Mouse (Mus musculus) embryo, embryonic 11 days (tissue): Measurements from ENCODE around the gene Syne1.

ENCODE experiments used
- DNase-seq: peaks from one replicate; pipeline ENCODE4 v3.0.0-alpha.2; 2015

Syne1 gene

GRCm38 (mm10) chr10:5288716-5289574 is 262.3 kb downstream of the Syne1 start:
- DNase-seq, result peak; percentile 80

- no peak for DNase-seq
Observed at GRCm38 (mm10) chr10:5288262-5288661, 263.0 kb downstream of the Syne1 start.

DNA sequence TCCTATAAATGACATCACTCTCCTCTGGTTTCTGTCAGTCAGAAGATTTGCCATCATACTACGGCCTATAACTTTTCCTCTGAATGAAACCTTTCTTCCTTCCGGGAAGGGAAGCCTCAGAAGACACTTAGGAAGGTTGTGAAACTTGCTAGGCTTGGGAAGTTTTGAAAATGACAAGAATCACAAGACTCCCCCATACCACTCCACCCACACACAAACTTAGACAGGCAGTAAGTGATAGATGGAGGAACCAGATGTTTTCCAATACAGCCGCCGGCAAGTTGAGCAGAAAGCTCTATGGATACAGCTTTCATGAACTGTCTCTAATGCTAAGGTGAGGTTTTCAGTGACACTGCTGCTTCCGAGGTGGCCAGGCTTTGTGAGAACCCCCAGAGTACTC is 275.5 kb downstream of the Syne1 start:
- DNase-seq, result no peak

DNA sequence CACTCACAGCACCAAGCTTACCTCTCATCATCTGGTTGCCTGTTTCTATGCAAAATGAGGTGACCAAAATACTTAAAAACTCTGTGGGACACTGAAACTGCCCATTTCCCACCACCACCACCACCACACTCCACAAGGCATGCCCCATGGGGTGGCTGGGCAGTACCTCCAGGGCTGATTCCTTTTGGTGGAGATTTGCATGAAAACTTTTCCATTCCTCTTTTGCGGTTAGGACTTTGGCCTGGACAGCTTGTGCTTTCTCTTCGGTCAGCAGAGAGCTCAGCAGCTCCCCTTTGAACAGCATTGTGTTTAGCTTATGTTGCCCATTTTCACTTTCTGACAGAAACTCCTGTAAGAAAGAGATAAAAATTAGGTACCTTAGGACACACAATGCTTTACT is 280.6 kb downstream of the Syne1 start:
- no peak for DNase-seq

DNA sequence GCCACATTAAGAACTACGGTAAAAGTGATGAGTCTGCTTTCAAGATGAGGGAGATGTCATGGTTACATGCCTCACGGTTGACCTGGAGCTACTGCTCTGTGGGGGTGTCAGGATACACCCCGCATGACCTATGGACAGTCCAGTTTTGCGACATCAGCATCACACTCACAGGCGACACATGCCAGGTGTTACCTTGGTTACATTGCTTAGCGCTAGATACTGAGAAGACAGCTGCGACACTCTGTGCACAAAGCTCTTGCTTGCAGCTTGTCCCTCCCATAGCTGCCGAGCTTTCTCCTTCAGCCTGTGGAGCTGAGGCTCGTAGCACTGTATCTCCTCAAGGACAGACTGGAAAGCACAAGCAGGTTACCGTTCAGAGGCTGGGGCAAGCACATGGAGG is 286.9 kb downstream of the Syne1 start:
- no peak for DNase-seq

GRCm38 (mm10) chr10:5262636-5263035 is 288.6 kb downstream of the Syne1 start:
- DNase-seq, result no peak

GRCm38 (mm10) chr10:5256686-5257085 is 294.6 kb downstream of the Syne1 start:
- no peak for DNase-seq

DNA sequence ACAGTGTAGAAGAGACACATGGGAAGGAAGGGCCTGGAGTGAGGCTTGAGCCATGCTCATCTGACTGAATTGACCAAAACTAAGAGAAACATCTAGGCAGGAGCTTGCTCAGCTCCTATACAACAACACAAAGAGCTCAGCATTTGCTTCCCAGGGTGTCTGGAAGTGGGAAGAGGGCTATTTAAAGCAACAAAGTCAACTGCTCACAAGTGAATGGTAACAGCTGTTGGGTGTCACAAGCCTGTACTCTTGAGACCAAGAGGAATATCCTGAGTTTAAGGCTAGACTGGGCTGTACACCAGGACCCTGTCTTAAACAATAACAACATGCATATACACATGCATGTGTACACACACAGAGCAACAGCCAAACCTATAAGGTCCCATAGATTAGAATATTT is 297.5 kb downstream of the Syne1 start:
- DNase-seq, result no peak

GRCm38 (mm10) chr10:5250702-5251101 is 300.6 kb downstream of the Syne1 start:
- peak; percentile 8 for DNase-seq

DNA sequence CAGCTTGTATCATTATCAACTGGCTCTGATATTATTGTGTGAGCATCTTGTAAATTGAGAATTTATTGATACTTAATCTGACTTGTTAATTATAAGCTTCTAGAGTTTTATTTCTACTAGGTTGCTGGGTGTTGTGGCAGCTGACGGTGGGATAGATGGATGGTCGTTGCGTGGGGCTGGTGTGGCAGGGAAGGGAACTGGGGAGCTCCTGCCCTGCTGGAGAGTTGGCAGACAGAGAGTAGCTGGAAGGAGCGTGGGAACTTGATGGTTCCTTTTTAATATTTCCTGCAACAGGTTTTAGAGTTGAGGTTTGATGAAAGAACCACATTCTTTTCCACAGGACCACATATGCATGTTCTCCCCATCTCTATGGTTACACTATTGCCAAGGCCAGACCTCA is 311.6 kb downstream of the Syne1 start:
- no peak for DNase-seq

- DNase-seq, result no peak
Observed at GRCm38 (mm10) chr10:5236926-5237325, 314.4 kb downstream of the Syne1 start.

- no peak for DNase-seq
Observed at GRCm38 (mm10) chr10:5236171-5236570, 315.1 kb downstream of the Syne1 start.

- peak; percentile 50 for DNase-seq
Observed at GRCm38 (mm10) chr10:5234721-5235501, 316.4 kb downstream of the Syne1 start.

DNA sequence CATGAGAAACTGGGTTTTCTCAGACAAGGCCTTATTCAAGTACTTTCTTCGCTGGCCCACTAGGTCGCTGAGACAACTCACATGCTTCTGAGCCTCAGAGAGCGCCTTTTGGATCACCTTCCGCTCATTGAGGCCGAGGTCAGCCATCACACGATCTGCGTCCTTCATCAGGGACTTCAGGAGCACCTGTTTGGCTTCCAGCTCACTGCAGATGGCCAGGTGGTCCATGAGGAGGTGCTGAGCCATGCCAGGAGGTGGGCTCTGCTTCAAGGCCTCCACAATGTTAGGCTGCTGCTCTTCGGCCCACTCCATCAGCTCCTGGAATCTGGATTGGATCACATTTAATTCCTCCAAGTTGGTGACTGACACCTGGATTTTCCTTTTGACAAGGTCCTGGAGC is 322.2 kb downstream of the Syne1 start:
- DNase-seq, result no peak

DNA sequence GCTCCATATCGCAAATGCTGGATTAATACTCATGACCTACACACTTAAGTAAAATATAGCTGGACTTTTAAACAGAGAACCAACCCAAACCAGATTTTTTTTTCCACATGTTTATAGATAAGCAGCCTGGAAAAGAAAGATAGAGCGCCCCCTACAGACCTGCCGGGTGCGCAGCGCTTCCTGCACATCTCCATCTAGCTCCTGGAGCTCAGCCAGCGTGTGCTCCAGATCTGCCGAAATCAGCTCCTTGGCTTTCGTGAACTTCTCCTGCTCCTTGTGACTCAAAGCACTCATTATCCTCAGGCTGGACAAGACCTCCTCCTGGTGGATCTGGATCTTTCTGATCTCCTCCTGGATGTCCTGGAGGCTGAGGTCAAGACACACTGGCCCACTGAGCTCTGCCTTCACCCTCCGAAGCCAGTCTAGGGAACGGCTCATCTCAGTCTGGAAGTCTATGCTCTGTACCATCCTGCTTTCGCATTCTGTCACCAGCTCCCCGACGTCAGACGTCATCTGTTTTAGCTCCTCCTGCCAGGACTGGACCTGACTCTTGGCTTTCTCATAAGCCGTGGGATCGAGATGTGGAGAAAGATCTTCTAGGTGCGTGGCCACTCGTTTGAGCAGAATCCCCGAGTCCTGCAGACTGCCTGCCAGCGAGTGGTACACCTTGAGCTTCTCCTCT is 323.7 kb downstream of the Syne1 start:
- DNase-seq, result no peak

DNA sequence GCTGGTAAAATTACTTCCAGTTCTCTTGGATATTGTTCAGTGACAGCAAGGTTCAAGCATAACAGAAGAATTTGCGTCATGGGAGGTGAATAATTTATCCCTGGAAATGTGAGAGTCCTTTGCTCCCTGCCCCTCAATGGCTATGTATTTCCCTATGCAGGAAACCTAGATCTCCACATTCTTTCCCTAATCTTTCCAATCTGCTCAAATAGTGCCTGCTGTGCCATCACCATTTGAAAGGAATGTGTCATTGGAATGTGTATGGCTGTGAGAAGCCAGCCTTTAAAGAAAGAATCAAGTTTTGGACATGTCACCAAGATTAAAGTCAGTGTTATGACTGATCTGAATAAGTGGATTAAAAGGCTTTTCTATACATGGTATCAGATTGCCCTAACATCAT is 335.3 kb downstream of the Syne1 start:
- peak; percentile 8 for DNase-seq

- DNase-seq, result peak; percentile 33
Observed at GRCm38 (mm10) chr10:5207905-5208641, 343.2 kb downstream of the Syne1 start.

GRCm38 (mm10) chr10:5205977-5206376 is 345.3 kb downstream of the Syne1 start:
- no peak for DNase-seq

GRCm38 (mm10) chr10:5205570-5205969 is 345.7 kb downstream of the Syne1 start:
- no peak for DNase-seq

DNA sequence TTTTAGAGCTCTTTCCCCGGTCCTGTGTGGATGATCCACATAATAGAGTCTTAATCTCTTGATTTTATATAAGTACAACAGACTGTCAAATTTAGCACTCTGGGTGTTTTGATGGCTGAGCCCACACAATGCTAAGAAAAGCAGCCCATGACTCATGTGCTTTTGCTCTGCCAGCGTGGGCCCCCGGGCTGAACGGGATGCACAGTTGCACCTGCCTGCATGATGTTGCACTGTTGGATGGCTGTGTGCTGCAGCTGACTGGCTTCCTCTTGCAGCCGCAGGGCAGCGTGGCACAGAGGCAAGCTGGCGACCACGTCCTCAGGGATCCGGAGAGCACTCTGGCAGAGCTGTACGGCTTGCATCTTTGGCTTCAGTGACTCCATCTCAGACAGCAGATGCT is 347.4 kb downstream of the Syne1 start:
- DNase-seq, result no peak

GRCm38 (mm10) chr10:5197356-5197755 is 353.9 kb downstream of the Syne1 start:
- DNase-seq, result no peak

DNA sequence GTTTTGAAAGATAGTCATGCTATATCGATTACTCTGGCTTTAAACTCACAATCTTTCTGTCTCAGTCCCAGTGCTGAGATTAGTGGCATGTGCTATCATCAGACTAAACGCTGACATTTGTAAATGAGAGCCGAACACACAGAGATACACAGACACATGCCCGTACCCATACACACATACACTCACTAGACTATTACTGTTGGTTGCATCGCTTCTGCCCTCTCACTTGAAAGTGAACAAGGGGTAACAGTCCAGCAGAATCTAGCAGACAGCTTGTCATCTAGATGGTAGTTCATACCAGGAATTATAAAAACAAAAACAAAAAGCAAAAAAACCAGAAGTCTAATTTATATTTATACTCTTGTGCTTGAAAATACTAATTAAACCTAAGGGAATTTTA is 355.0 kb downstream of the Syne1 start:
- no peak for DNase-seq

GRCm38 (mm10) chr10:5195288-5195687 is 356.0 kb downstream of the Syne1 start:
- DNase-seq, result no peak
